Mouse (Mus musculus) G1E (cell line): Measurements from ENCODE around the gene Egfr.

Experiments used
- CTCF ChIP-seq: IDR thresholded peaks from 2 replicates; pipeline ENCODE4 v1.5.1; 2012; ENCODE audit warnings: low read depth, low read length, inconsistent platforms, mixed read lengths
- GATA1 ChIP-seq: IDR thresholded peaks from 2 replicates; pipeline ENCODE4 v1.6.1; 2012; ENCODE audit warnings: borderline replicate concordance, low read length, inconsistent platforms, mixed read lengths
- POLR2AphosphoS5 ChIP-seq: IDR thresholded peaks from 2 replicates; pipeline ENCODE4 v1.6.1; 2012; ENCODE audit warnings: low read depth, low read length, inconsistent platforms; ENCODE audit not compliant: insufficient replicate concordance
- TAL1 ChIP-seq: conservative IDR thresholded peaks from 2 replicates; pipeline ENCODE4 v1.6.1; 2012; ENCODE audit warnings: low read depth, low read length, inconsistent platforms, mixed read lengths

DNA sequence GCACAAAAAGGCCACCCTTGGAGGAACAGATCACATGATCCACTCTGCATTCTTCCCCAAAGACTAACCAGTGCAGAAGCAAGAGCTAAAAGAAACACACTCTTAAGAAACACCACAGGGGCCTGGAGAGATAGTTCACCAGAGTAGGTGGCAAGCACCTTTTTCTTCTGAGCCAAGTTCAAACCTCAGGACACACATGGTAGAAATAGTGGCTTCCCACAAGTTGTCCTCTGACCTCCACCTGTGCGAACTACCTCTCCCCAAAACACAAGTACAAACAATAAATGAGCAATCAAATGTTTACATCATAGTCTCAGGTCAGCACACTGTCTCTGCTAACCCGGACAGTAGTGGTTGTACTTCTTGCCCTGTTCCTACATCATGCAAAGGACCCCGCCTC is 45.5 kb downstream of the Egfr start:
- TF ChIP-seq POLR2AphosphoS5, result no peak
- TF ChIP-seq CTCF, result no peak
- TF ChIP-seq TAL1, result no peak
- no peak for TF ChIP-seq GATA1
